Mouse (Mus musculus) lung, postnatal 14 days (tissue): Measurements from ENCODE around the gene Cast.

ENCODE experiments used
- DNase-seq: peaks from one replicate; pipeline ENCODE4 v3.0.0; 2021

Gene Cast

DNA sequence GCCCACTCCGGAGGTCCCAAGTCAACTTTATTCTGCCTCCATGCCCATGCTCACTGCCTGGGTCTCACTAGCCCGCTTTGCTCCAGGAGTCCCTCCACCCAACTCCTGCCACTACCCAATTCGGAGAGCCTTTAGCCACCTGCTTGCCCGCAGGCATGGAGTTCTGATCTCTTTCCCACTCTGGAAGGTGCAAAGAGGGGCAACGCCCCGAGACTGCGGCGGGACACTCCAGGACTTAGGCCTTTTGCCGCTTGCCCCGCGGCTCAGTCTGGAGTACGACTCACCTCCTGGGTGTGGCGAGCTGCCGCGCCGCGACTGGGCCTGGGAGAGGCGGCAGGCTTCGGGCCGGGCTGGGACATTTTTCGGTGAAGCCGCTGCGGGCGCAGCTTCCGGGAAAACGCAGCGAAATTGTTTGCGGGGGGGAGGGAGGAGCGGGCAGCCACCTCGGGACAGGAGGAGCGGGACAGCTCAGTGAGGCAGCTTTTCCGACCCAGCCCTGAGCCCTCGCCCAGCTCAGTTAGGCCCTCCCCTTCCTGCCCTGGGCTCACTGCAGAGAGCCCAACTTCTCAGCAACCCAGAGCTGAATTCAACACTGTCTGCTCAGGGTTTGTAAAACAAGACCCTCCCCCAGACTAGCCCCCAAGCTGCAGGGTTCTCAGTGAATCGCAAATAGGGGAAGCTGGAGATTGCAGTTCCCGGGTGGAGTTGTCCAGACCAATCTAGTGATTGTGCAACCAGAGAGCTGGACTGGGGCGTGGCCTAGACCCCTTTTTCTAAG, at the start of gene Cast:
TSS of gene Cast (minus strand) at position 659 of the 778 bp plus-strand sequence.
- DNase-seq, result peak; percentile 65

DNA sequence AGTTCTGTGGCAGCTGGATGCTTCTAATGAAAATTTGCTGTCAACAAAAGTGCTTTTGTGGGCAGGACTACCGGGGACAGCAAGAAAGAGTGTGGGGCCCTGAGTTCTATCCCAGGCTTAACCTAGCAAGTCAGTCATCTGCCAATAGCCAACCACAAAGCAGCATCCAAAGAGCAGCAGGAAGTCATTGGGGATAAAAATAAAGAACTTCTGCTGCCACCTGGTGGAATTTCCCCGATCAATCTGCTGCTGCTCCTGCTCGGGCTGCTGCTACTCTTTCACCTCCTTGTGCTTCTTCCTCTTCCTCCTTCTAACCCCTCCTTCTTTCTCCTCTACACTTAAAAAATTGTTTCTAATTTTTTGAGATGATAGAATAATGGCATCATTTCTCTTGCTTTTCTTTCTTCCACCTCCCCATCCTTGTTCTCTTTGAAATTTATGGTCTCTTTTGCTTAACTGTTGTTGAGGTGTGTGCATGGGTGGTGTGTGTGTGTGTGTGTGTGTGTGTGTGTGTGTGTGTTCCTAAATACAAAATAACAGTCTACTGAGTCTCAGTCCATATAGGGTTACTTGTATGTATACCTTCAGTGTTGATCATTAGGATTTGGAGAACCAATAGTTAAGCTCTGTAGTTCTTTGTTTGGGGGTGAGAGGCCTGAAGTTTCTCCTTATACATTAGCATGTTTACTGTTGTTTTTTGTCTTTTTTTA, 45.9 kb upstream of the Cast start:
- peak; percentile 76 for DNase-seq

DNA sequence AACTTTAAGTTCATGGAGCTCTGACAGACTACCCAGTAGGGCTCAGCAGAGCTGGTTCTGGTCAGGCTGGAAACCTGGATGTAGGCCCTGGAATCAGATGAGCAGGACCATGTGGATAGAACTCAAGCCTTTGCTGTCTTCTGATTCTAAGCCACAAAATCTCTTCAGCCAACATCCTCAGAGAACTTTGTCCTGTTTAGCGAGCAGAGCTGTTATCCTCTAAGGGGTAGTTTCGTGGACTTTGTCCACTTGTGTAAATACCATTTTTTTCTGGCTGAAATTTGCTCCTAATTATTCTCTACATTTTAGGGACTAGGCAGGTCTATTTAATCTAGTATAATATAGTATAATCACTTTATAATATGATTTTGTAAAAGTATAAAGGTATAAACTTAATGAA, 42.2 kb upstream of the Cast start:
- DNase-seq, result no peak

DNA sequence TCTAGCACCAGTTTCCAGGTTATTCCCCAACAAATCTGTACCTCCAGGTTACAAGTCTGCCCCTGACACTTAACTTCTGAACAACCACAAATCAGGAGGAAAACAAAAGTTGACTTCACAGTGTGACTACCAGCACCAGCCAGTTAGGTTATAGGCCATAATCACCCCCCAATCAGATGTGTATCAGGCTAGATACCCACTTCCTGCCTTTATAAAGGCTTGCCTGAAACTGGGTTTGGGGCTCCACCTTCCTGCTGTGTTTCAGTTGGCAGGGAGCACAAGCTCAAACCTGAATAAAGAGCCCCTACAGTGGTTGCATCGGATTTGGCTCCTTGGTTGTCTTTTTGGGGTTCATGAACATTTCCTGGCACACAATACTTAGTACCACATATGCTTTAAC, 37.3 kb upstream of the Cast start:
- DNase-seq, result no peak

DNA sequence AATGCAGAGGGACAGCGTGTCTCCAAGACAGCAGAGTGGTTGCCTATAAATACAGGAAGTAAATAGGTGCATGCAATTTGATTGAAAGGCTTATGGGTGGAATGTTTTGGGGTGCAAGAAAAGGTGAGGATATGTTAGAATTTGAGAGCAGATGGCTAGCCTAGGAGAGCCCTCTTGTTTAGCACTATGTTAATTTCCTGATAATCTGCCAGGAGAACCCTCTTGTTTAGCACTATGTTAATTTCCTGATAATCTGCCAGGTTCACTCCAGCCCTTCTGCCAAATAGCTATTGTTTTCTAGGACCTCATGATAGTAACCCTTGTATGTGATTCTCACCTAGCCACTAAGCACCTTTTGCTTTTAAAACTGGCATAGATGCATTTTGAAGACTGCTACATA, 25.9 kb upstream of the Cast start:
- DNase-seq, result no peak

DNA sequence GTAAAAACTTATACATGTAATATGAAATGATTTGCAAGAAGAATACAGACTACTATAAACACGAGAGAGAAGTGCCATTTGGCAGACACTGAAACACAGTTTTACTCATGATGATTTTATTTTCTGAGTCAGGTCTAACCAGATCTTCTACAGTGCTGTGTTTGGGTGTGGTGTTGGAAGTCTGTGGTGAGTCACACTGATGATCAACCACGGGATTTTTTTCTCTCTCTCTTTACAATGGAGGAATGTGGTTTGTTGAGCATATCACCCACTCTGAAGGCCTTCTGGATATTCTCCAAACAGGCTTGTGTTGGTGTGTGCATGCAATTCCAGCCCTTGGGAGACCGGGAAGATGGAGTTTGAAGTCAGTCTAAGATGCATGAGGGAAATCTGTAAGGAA, 13.5 kb upstream of the Cast start:
- no peak for DNase-seq

DNA sequence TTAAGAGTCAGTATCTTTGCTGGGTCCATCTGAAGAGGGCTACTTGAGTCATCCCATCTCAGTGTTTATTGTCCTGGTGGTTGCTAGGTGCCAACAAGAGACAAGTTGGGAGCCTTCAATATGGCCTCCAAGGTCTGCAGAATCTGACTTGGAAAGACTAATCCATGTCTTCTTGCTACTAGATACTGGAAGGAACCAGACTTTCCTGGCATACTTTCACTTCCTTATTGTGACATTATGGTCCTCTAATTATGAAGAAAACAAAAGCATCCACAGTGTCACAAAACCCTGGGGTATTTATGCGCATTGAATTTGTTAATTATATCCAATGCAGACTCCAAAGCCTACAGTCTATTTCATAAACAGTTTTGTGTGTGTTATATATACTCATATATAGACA, 7.1 kb upstream of the Cast start:
- DNase-seq, result no peak

DNA sequence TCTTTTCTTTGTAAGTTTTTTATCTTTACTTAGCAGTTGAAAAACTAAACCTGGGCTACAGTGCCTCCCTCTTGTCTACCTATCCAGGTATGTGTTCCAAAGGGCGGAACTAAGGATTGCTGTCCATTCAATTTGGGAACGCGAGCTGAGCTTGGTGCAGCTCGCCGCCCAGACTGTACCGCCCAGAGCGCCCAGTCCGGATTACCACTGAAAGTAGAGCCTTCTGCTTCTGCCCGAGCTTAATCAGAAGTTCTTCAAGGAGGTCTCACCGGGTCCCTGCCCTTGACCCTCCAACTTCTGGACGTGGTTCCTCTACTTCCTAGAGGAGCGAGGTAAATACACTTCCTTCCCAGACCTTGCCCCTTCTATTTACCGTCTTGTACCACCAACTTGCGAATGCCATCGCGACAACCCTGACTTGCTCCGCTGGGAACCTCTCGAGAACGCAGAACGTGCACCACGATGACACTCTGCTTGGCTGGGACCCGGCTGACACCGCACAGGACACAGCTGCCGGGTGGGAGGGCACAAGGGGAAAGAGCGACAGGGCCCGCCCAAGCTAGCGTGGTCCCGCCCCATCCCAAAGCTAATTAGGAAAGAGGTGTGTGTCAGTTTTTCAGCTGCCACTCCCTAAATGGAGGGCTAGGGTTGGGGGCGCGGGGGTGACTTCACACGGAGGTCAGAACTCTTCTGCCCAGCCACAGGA, 1.0 kb downstream of the Cast start:
- peak; percentile 85 for DNase-seq

DNA sequence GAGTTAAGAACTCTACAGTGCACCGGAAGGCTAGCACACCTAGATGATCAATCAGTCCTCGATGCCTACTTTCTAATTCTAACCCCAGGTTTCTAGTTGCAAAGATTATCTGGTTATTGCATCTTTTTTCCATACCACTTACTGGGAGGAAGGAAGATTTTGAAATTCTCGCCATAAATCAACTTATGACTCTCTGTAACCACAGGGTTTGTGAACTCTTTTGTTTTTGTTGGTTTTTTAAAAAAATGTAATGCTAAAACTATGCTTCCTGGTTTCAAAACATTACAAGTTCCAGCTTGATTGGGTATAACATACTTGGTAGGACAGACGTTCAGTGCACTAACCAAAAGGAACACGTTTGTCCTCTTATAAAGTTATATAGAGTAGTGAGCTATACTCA, 1.7 kb downstream of the Cast start:
- DNase-seq, result no peak

DNA sequence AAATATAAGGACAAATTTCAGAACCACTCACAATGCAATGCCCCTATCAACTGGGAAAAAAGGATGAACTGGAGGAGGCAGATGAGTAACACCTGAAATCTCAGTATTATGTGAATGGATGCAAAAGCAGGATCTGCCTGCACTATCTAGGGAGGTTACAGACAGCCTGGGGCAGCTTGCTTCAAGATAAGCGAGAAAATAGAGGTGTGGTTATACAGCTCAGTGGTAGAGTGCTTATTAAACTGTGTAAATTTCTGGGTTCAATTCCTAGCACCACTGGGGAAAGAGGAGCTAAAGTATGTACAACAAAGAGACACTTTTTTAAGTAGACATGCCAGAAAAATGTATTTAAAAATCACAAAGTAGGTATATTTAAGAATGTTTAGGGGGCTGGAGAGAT, 14.2 kb downstream of the Cast start:
- no peak for DNase-seq

DNA sequence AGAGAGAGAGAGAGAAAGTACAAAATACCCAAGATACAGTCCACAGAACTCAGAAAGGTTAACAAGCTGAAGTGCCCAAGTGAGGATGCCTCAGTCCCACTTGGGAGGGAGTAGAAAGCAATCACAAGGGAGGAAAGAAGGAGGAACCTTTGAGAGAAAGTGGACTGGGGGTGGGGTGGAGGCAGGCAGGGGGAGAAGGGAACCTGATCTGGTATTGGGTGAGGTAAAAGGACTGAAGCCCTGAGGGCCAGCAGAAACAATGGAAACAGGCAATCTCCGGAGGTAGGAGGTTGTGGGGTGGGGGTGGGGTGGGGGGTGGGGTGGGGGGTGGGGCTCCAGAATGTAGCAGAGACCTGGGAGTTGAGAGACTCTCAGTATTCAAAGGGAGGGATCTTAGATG, 20.9 kb downstream of the Cast start:
- DNase-seq, result no peak

DNA sequence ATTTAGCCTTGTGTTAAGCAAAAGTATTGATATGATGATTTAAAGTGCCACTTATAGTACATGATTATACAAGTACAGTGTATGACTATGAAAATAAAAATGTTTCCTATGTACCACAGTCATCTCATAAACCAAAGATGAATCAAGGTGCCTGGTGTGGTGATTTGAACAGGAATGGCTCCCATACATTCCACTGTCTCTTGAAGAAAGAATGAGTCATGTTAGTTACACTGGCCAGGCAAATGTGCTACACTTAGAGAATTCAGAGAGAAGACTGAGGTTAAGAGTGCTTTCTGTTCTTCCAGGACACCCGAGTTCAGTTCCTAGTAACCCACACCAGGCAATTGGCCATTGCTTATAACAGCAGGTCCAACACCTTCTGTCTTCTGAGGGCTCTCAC, 36.5 kb downstream of the Cast start:
- DNase-seq, result no peak

DNA sequence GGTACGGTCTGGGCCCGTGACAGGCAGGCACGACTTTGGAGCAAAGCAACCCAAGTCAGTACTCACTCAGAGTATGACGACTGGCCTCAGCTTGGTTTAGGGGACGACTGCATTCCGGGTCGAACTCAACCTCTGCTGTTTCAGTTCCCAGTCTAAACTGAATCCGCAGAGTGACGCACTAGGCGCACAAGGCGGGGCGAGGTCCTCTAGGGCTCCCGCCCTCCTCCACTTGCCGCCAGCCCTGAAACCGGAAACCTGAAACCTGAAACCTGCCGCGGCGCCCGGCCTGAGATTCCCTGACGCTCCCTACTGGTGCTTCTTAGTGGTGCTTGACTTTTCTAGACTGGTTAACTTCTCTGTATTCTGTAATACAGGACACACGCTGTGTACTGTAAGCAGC, 38.1 kb downstream of the Cast start:
- DNase-seq, result peak; percentile 89

DNA sequence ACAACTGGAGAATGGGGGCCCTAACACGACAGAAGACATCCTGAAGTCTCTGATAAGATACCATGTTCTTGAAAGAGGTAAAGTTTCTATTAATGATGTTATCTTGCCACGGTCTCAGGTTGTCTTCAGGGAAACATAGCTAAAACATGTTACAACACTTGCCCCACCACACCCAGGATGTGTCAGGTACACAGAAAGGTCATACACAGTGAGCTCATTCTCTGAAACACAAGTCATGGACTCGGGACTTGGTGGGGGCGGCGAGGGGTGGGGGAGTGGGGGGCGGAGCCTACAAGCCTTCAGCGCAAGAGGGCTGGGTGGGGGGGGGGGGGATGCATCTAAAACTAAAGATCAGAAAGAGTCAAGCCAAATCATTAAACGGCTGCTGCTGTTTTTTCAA, 38.7 kb downstream of the Cast start:
- DNase-seq, result no peak

DNA sequence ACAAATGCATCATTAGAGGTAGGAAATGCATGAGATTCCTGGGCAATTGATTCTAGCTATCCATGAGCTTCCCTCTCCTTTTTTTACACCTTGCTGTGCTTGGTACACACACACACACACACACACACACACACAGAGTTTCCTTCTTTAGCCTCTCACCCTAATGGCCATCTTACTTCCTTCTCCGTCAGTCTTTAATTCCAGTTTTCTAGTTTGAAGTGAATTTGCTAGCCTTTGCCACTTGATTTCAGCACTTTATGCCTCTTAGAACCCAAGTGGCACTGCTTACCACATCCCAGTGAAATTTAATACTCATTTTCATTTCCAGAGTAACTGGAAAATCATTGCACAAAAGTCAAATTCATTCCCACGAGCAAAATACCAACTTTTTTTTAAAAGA, 41.4 kb downstream of the Cast start:
- DNase-seq, result no peak

DNA sequence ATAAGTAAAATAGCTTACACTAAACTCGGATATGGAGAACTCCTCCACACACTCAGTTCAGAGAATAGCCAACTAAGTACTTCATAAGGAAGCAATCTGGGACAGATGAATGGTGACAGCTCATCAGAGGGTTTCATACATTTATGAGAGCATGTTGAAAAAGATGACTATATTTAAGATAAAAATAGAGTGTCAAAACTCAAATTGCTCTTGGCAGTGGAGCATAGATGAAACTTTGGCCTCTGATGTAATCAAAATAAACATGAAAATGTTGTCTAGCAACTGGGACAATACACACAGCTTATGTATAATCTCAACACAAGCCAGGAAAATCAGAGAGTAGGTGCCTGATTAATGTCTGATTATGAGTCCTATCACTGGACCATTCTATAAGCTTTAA, 45.9 kb downstream of the Cast start:
- DNase-seq, result no peak

DNA sequence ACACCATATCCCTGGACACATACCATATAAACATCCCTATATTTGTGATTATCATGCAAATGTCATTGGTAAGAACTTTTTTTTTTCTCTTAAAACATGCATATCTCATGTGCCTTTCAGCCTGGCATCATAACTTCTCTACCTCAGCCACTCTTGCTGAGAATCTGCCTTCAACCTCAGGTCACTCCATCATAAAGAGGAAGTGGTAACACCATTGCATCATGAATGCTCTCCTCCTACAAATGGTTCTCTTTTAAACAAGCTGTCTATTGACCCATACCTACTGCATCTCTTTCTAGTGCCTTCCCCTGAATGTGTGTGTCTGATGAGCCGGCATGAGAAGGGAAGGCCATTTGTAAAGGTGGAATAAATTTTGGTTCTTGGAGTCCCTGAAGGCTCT, 49.5 kb downstream of the Cast start:
- DNase-seq, result no peak

DNA sequence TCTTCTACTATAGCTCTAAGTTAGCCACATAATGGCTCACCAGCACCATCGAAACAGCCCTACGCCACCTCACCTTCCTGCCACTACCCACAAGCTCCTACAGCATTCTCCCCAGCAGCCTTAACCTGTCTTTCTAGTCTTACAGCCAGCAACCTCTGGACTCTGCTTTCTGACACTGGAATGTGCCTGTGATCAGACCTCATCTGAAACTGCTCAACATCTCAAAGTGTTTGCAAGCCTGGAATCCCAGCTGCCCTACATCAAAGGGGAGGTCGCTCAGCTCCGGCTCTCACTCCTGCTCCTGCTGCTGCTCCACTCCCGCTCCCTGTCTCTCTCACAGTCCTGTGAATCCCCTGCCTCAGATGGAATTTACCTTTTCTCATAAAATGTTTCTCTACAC, 65.4 kb downstream of the Cast start:
- DNase-seq, result no peak

DNA sequence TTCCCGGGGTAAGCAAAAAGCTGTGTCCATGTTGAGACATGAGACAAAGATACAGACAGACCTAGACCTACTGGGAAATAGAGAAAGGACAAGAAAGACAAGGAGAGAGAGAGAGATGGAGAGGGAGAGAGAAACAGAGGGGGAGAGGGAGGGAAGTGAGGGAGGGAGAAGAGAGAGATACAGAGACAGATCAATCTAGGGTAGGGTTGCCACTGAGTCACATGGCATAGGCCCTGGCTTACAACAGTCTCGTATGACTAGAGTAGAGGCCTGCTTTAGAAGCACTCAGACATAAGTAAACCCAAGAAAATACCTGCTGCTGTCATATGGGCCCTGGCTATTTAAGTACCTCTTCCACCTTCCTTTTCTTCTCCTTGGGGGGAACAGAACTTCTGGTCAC, 72.2 kb downstream of the Cast start:
- no peak for DNase-seq

DNA sequence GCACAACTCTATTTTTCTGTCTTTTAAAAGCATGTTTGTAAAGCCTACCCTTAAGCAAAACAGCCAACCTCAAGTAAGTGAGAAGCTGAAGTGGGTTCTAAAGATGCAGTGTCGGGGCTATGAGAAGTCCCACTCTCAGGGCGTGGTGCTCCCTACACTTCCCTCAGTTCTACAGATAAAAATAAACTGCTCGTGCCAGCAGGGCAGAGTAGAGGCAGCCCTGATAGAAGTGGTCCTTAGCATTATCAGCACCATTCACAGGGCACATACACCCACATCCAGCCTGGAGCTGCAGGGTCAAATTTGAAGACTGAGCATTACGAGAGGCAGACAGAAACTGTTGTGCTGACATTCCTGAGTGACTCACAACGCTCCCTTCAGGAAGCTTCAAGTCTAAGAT, 72.8 kb downstream of the Cast start:
- no peak for DNase-seq

DNA sequence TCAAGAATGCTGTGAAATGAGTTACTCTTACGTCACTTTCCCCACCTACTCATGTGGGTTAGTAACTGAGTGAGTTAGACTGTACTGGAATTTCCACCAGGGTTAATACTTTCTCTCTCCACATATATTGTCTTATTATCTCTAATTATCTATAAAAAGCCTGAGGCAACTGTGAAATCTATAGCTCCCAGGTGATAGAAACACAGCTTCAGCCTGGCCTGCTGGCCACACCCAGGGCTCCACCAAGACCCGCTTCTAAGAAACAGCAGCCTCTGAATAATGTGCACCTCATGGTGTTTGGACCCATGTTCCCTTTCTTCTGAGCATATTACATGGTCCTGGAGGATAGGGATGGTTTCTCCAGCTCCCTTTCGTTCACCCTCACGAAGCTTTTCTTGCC, 74.9 kb downstream of the Cast start:
- DNase-seq, result no peak

DNA sequence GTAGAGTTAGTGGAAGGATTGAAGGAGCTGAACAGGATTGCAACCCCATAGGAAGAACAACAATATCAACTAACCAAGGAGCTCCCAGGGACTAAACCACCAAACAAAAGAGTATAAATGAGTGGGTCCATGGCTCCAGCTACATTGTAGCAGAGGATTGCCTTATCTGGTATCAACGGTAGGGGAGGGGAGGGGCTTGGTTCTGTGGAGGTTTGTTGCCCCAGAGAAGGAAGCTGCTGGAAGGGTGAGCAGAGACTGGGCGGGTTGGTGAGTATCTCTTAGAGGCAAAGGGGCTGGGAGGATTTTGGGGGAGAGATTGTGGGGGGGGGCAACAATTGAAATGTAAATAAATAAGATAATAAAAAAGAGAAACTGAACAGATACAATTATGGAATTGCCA, 89.6 kb downstream of the Cast start:
- DNase-seq, result no peak

DNA sequence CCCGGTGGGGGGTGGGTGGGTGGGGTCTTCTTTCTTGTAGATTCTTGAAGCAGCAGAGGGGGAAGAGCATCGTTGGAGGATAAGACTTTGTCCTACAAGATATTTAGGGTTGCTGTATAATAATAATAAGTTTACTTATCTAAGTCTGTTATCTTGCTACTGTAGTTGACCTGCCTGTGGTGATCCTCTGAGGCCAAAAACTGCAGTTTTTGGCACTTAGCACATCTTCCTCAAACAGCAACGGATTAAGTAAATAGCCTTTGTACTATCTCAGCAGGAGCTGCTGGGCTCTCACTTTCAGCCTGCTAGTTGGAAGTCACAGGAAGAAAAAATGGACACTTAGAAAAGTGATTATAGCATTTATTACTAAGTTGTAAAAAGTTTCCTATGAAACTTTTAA, 112.4 kb downstream of the Cast start:
- DNase-seq, result no peak

DNA sequence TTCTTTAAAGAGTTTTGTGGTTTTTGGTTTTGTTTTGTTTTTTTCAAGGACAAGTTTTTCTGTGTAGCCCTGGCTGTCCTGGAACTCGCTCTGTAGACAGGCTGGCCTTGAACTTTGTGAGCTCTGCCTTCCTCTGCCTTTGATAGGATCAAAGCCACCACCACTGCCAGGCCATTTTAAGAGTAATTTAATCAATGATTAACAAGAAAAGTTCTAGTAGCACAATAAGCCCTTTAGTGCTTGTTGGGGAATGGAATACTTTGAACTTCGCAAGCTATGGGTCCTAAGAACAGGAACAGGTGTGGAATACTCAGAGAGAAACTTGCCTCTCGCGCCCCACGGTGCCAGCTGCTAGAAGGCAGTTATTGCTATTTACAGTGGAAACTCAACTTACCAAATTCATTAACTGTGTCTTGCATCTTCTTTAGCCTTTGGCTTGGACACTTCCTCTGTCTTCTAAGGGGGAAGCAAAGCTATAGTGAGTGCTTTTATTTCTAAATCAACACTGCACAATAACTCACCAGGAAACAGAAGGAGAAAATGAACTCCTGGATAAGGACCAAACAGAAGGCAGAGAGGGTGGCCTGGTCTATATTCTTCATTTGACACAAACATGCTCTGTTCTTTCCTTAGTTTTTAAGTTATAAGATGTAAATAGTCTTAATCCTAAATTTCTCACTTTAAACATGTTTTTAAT, 113.0 kb downstream of the Cast start:
- DNase-seq, result no peak
